Mouse (Mus musculus) lung, postnatal 0 days (tissue): ENCODE measurements at regions not wholly inside any gene's neighbourhood (a gene's known extent, or its start where the extent isn't known, plus 50 kb on each side); places are given as distances from the start of the nearest gene placed in this dataset.

ENCODE experiments used
- ATAC-seq: fragments of 200-750 bp; cut with Nextera tagmentation; 2 replicates; pipeline ENCODE4 v1.8.0; 2017; ENCODE audit warnings: moderate library complexity
- DNase-seq: peaks from one replicate; pipeline ENCODE4 v3.0.0-alpha.2; 2016; ENCODE audit warnings: low spot score
- H3K27ac ChIP-seq: fragments of 300-500 bp; sonication (generic); 2 replicates; pipeline ENCODE4 v1.5.1; 2014; ENCODE audit warnings: antibody characterized with exemption, mild to moderate bottlenecking, low read length, mixed read lengths
- H3K27me3 ChIP-seq: fragments of 300-500 bp; sonication (generic); replicated peaks from 2 replicates; pipeline ENCODE4 v1.6.1; 2014; ENCODE audit warnings: low read length, mixed read lengths; ENCODE audit not compliant: insufficient read depth
- H3K36me3 ChIP-seq: fragments of 300-500 bp; sonication (generic); 2 replicates; pipeline ENCODE4 v1.6.1; 2014; ENCODE audit warnings: low read length, mixed read lengths; ENCODE audit not compliant: insufficient read depth
- H3K4me1 ChIP-seq: fragments of 300-500 bp; sonication (generic); 2 replicates; pipeline ENCODE4 v1.6.1; 2014; ENCODE audit warnings: antibody characterized with exemption, low read depth, low read length, mixed read lengths; ENCODE audit not compliant: insufficient read depth
- H3K4me2 ChIP-seq: fragments of 300-500 bp; sonication (generic); replicated peaks from 2 replicates; pipeline ENCODE4 v1.6.1; 2014; ENCODE audit warnings: low read depth, mild to moderate bottlenecking, low read length, moderate library complexity, mixed read lengths
- H3K4me3 ChIP-seq: fragments of 300-500 bp; sonication (generic); 2 replicates; pipeline ENCODE4 v1.5.1; 2014; ENCODE audit warnings: low read depth, low read length
- H3K9ac ChIP-seq: fragments of 300-500 bp; sonication (generic); replicated peaks from 2 replicates; pipeline ENCODE4 v1.6.1; 2014; ENCODE audit warnings: low read depth, mild to moderate bottlenecking
- H3K9me3 ChIP-seq: fragments of 300-500 bp; sonication (generic); 2 replicates; pipeline ENCODE4 v1.6.1; 2016; ENCODE audit warnings: low read length, mixed read lengths
- CTCF ChIP-seq: IDR thresholded peaks from 2 replicates; pipeline ENCODE4 v1.5.1; 2016; ENCODE audit warnings: antibody characterized with exemption, mild to moderate bottlenecking
- EP300 ChIP-seq: IDR thresholded peaks from 2 replicates; pipeline ENCODE4 v1.6.1; 2016; ENCODE audit warnings: antibody characterized with exemption, mild to moderate bottlenecking, control low read depth
- WGBS: fragments of 180-500 bp; shearing (Covaris S2); extraction: QIAGEN DNeasy Blood & Tissue Kit; methylation state at CpG from one replicate; pipeline ENCODE4 v1.1.7; 2014; 5-methylcytosine and 5-hydroxymethylcytosine counted together

- Histone ChIP-seq H3K9me3 (no peaks in the 10 kb centered on the region), H3K4me2 (no peak overlapping the region), H3K4me1 (no peaks in the 10 kb centered on the region), H3K27ac (no peak overlapping the region), H3K27me3 (no peaks in the 10 kb centered on the region), H3K36me3 (no peaks in the 10 kb centered on the region), H3K4me3 (no peak overlapping the region), H3K9ac (no peak overlapping the region)
- WGBS: 48% methylated on average over 11 of the region's 11 CpGs
- peak; percentile 30; the same call in 1 of the 2 replicates for ATAC-seq
- DNase-seq: peak; percentile 38
- TF ChIP-seq EP300 (no peak), CTCF (no peak)
Observed at GRCm38 (mm10) chr8:26680891-26681381, 296.2 kb upstream of the Zfp703 start.

GRCm38 (mm10) chr8:26687146-26687545 lies 290.0 kb upstream of the Zfp703 start:
- TF ChIP-seq CTCF (peak; percentile 80), EP300 (no peak)
- H3K4me1 ChIP-seq: no peaks in the 10 kb centered on the region
- no peak overlapping the region for H3K9ac ChIP-seq
- H3K4me3 ChIP-seq: no peak overlapping the region
- no peak overlapping the region for H3K27ac ChIP-seq
- no peaks in the 10 kb centered on the region for H3K9me3 ChIP-seq
- no peaks in the 10 kb centered on the region for H3K27me3 ChIP-seq
- no peaks in the 10 kb centered on the region for H3K36me3 ChIP-seq
- ATAC-seq: no peak
- DNase-seq: peak; percentile 75
- no peak overlapping the region for H3K4me2 ChIP-seq

GRCm38 (mm10) chr8:26688035-26688434 lies 289.1 kb upstream of the Zfp703 start:
- Histone ChIP-seq H3K36me3 (no peaks in the 10 kb centered on the region), H3K4me3 (no peak overlapping the region), H3K9ac (no peak overlapping the region), H3K9me3 (no peaks in the 10 kb centered on the region), H3K27me3 (no peaks in the 10 kb centered on the region), H3K27ac (no peak overlapping the region), H3K4me2 (no peak overlapping the region), H3K4me1 (no peaks in the 10 kb centered on the region)
- no peak for TF ChIP-seq EP300
- TF ChIP-seq CTCF: no peak
- WGBS: 47% methylated on average over 4 of the region's 4 CpGs
- ATAC-seq (no peak), DNase-seq (no peak)

GRCm38 (mm10) chr8:26688745-26689478 lies 288.2 kb upstream of the Zfp703 start:
- Histone ChIP-seq H3K4me1 (no peaks in the 10 kb centered on the region), H3K4me3 (no peak overlapping the region), H3K27ac (no peak overlapping the region), H3K36me3 (no peaks in the 10 kb centered on the region), H3K27me3 (no peaks in the 10 kb centered on the region), H3K4me2 (no peak overlapping the region), H3K9ac (no peak overlapping the region), H3K9me3 (no peaks in the 10 kb centered on the region)
- ATAC-seq: no peak
- TF ChIP-seq EP300: no peak
- no peak for TF ChIP-seq CTCF
- DNase-seq: no peak
- WGBS: 51% methylated on average over 5 of the region's 5 CpGs

- H3K36me3 ChIP-seq: no peaks in the 10 kb centered on the region
- peak; percentile 8 for DNase-seq
- no peak overlapping the region for H3K9ac ChIP-seq
Observed at GRCm38 (mm10) chr8:26689479-26690177, 287.5 kb upstream of the Zfp703 start.

GRCm38 (mm10) chr8:26690178-26690735 lies 286.9 kb upstream of the Zfp703 start:
- ATAC-seq: no peak
- Histone ChIP-seq H3K9ac (no peak overlapping the region), H3K4me1 (no peaks in the 10 kb centered on the region), H3K4me2 (no peak overlapping the region), H3K4me3 (no peak overlapping the region), H3K9me3 (no peaks in the 10 kb centered on the region), H3K36me3 (no peaks in the 10 kb centered on the region), H3K27ac (no peak overlapping the region), H3K27me3 (no peaks in the 10 kb centered on the region)
- 44% methylated on average over 6 of the region's 6 CpGs for WGBS
- DNase-seq: no peak
- TF ChIP-seq CTCF (no peak), EP300 (no peak)

More at GRCm38 (mm10) chr8:26689479-26690177, 287.5 kb upstream of the Zfp703 start:
- Histone ChIP-seq H3K4me1 (no peaks in the 10 kb centered on the region), H3K27me3 (no peaks in the 10 kb centered on the region), H3K4me3 (no peak overlapping the region), H3K4me2 (no peak overlapping the region), H3K9me3 (no peaks in the 10 kb centered on the region), H3K27ac (no peak overlapping the region)
- no peak for ATAC-seq
- 39% methylated on average over 10 of the region's 10 CpGs for WGBS
- TF ChIP-seq EP300 (no peak), CTCF (no peak)
